Mouse (Mus musculus) heart, postnatal 0 days (tissue): ENCODE measurements around the gene Tfap2c. TPM values are rescaled to one million over a fixed set of nuclear protein-coding genes. Genes with fewer than 3 reads are reported as not detected.

ENCODE experiments used
- ATAC-seq: fragments of 200-750 bp; cut with Nextera tagmentation; 2 replicates; pipeline ENCODE4 v1.8.0; 2017; ENCODE audit warnings: low read depth, moderate number of reproducible peaks, moderate library complexity; ENCODE audit not compliant: insufficient read depth
- DNase-seq: peaks from one replicate; pipeline ENCODE4 v3.0.0-alpha.2; 2016; ENCODE audit warnings: low spot score
- H3K27ac ChIP-seq: fragments of 300-500 bp; sonication (generic); 2 replicates; pipeline ENCODE4 v1.5.1; 2014; ENCODE audit warnings: low read depth, mild to moderate bottlenecking
- H3K27me3 ChIP-seq: fragments of 300-500 bp; sonication (generic); 2 replicates; pipeline ENCODE4 v1.6.1; 2014; ENCODE audit warnings: low read length, mixed read lengths; ENCODE audit not compliant: control insufficient read depth, insufficient read depth
- H3K36me3 ChIP-seq: fragments of 300-500 bp; sonication (generic); replicated peaks from 2 replicates; pipeline ENCODE4 v1.6.1; 2014; ENCODE audit warnings: low read length, mixed read lengths; ENCODE audit not compliant: control insufficient read depth, insufficient read depth
- H3K4me1 ChIP-seq: fragments of 300-500 bp; sonication (generic); 2 replicates; pipeline ENCODE4 v1.6.1; 2014; ENCODE audit warnings: antibody characterized with exemption; ENCODE audit not compliant: control insufficient read depth, insufficient read depth
- H3K4me2 ChIP-seq: fragments of 300-500 bp; sonication (generic); 2 replicates; pipeline ENCODE4 v1.6.1; 2014; ENCODE audit warnings: low read depth, mild to moderate bottlenecking, low read length, moderate library complexity
- H3K4me3 ChIP-seq: fragments of 300-500 bp; sonication (generic); 2 replicates; pipeline ENCODE4 v1.5.1; 2014; ENCODE audit warnings: low read depth, low read length
- H3K9ac ChIP-seq: fragments of 300-500 bp; sonication (generic); replicated peaks from 2 replicates; pipeline ENCODE4 v1.6.1; 2014; ENCODE audit warnings: low read depth, low read length, mixed read lengths
- H3K9me3 ChIP-seq: fragments of 300-500 bp; sonication (generic); replicated peaks from 2 replicates; pipeline ENCODE4 v1.6.1; 2016; ENCODE audit warnings: low read length; ENCODE audit not compliant: control insufficient read depth
- CTCF ChIP-seq: IDR thresholded peaks from 2 replicates; pipeline ENCODE4 v1.5.1; 2016; ENCODE audit warnings: antibody characterized with exemption, control low read depth, low read depth
- EP300 ChIP-seq: IDR thresholded peaks from 2 replicates; pipeline ENCODE4 v1.6.1; 2016; ENCODE audit warnings: antibody characterized with exemption, low read depth
- WGBS: fragments of 180-500 bp; shearing (Covaris S2); extraction: QIAGEN DNeasy Blood & Tissue Kit; methylation state at CpG from one replicate; pipeline ENCODE4 v1.1.7; 2014; 5-methylcytosine and 5-hydroxymethylcytosine counted together
- polyA plus RNA-seq: library from polyadenylated mRNA; unstranded; fragments of >200 nt; fragmentation: Nextera tagmentation; extraction: Ambion mirVana; gene quantifications from 2 replicates; pipeline ENCODE4 v1.2.1, GENCODE M21; 2015
- total RNA-seq: library from RNA; depleted of rRNA; stranded (reverse); fragments of >200 nt; gene quantifications from 2 replicates; pipeline ENCODE4 v1.2.3, GENCODE M21; 2014; ENCODE audit warnings: low replicate concordance; rRNA removed

Gene Tfap2c
- total and polyA plus RNA-seq, 2 experiments from 2014 or later, result not detected

DNA sequence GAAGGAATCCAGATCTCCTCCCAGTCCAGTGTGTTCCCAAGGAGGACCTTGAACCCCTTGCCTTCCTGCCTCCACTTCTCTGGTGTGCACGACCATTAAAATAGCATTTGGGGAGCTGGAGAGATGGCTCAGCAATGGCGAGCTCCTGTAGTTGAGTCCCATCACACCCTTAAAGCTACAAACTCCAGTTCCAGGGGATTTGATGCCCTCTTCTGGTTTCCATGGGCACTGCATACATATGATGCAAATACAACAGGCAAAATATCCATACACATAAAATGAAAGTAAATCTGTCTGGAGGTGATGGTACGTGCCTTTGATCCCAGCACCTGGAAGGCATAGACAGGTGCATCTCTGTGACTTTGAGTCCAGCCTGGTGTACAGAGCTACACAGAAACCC, 55.2 kb downstream of the Tfap2c start:
- DNase-seq, result no peak
- Histone ChIP-seq H3K4me3 (no peak overlapping the region), H3K4me1 (no peaks in the 10 kb centered on the region), H3K4me2 (no peak overlapping the region), H3K9ac (no peak overlapping the region), H3K9me3 (no peaks in the 10 kb centered on the region), H3K27ac (no peak overlapping the region), H3K36me3 (no peaks in the 10 kb centered on the region), H3K27me3 (no peaks in the 10 kb centered on the region)
- WGBS, result 91% methylated on average over 3 of the region's 3 CpGs
- ATAC-seq, result no peak
- TF ChIP-seq CTCF (no peak), EP300 (no peak)

DNA sequence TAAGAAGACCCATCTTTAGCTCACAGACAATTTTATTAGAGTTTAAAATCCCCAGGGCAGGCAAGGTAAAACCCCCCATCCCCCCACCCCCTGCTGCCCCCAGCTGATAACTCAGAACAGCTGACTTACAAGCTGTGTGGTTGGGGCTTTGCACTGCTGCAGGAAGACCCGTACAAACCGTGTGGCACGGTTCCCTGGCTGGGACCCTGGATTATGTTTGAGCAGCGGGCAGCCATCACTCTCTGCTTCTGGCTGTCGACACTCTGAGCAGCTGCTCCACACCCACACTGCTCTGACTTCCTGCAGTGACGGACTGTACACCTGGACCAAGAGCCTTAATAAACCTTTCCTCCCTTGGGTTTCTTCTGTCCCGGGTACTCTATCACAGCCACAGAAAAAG, 56.2 kb downstream of the Tfap2c start:
- no peak for DNase-seq
- 24% methylated on average over 7 of the region's 7 CpGs for WGBS
- no peak overlapping the region for H3K27ac ChIP-seq
- no peaks in the 10 kb centered on the region for H3K27me3 ChIP-seq
- no peaks in the 10 kb centered on the region for H3K9me3 ChIP-seq
- no peaks in the 10 kb centered on the region for H3K4me1 ChIP-seq
- ATAC-seq, result no peak
- no peak overlapping the region for H3K9ac ChIP-seq
- TF ChIP-seq CTCF (no peak), EP300 (no peak)
- H3K36me3 ChIP-seq, result no peaks in the 10 kb centered on the region
- no peak overlapping the region for H3K4me2 ChIP-seq
- no peak overlapping the region for H3K4me3 ChIP-seq

GRCm38 (mm10) chr2:172607710-172608109, 58.3 kb downstream of the Tfap2c start:
- Histone ChIP-seq H3K27ac (no peak overlapping the region), H3K36me3 (no peaks in the 10 kb centered on the region), H3K4me3 (no peak overlapping the region), H3K27me3 (peaks cover 4% of the 10 kb centered on the region; the same call in 1 of the 2 replicates), H3K4me2 (no peak overlapping the region), H3K9me3 (no peaks in the 10 kb centered on the region), H3K9ac (no peak overlapping the region), H3K4me1 (no peaks in the 10 kb centered on the region)
- ATAC-seq (no peak), DNase-seq (no peak)
- TF ChIP-seq EP300 (no peak), CTCF (no peak)
- WGBS, result 60% methylated on average over 11 of the region's 11 CpGs

Other genes with a start within 250 kb of the Tfap2c start
- 3.3 and 6.6 TPM in 2 replicates for gene Fam210b, start 204.0 kb upstream of the Tfap2c start, total RNA-seq
- gene Fam210b, start 204.0 kb upstream of the Tfap2c start, polyA plus RNA-seq, result 9.4 and 10.0 TPM in 2 replicates
- gene Aurka, start 179.1 kb upstream of the Tfap2c start, total RNA-seq, result 36.6 and 54.8 TPM in 2 replicates
- 23.9 and 25.5 TPM in 2 replicates for gene Aurka, start 179.1 kb upstream of the Tfap2c start, polyA plus RNA-seq
- 24.0 and 39.0 TPM in 2 replicates for gene Cstf1, start 178.9 kb upstream of the Tfap2c start, total RNA-seq
- 18.9 and 20.3 TPM in 2 replicates for gene Cstf1, start 178.9 kb upstream of the Tfap2c start, polyA plus RNA-seq
- 0.19 and 1.1 TPM in 2 replicates for gene Cass4, start 155.8 kb upstream of the Tfap2c start, total RNA-seq
- gene Cass4, start 155.8 kb upstream of the Tfap2c start, polyA plus RNA-seq, result 0.16 and 0.20 TPM in 2 replicates
- gene Rtf2, start 109.0 kb upstream of the Tfap2c start, total RNA-seq, result 34.0 and 49.7 TPM in 2 replicates
- 45.1 and 45.9 TPM in 2 replicates for gene Rtf2, start 109.0 kb upstream of the Tfap2c start, polyA plus RNA-seq
- not detected in 2 replicates for gene Gcnt7, start 91.0 kb upstream of the Tfap2c start, total RNA-seq
- 0.25 and 0.40 TPM in 2 replicates for gene Gcnt7, start 91.0 kb upstream of the Tfap2c start, polyA plus RNA-seq
- gene Fam209, start 77.1 kb upstream of the Tfap2c start, total RNA-seq, result 0.54 TPM in 1 of 2 replicates, not detected in the other
- gene Fam209, start 77.1 kb upstream of the Tfap2c start, polyA plus RNA-seq, result not detected in 2 replicates